Mouse (Mus musculus) neural tube, embryonic 14.5 days (tissue): ENCODE results near the gene Adamts4. TPM values are rescaled to one million over a fixed set of nuclear protein-coding genes. Genes with fewer than 3 reads are reported as not detected.

Source experiments
- ATAC-seq: fragments of 200-750 bp; cut with Nextera tagmentation; 2 replicates; pipeline ENCODE4 v1.8.0; 2017; ENCODE audit warnings: low read depth, mild to moderate bottlenecking, moderate TSS enrichment, moderate library complexity
- H3K27ac ChIP-seq: fragments of 300-500 bp; sonication (generic); 2 replicates; pipeline ENCODE4 v1.5.1; 2014; ENCODE audit warnings: low read depth, mild to moderate bottlenecking, control low read depth, low read length, moderate library complexity, mixed read lengths
- H3K27me3 ChIP-seq: fragments of 300-500 bp; sonication (generic); 2 replicates; pipeline ENCODE4 v1.6.1; 2014; ENCODE audit warnings: low read length; ENCODE audit not compliant: control insufficient read depth, insufficient read depth
- H3K36me3 ChIP-seq: fragments of 300-500 bp; sonication (generic); 2 replicates; pipeline ENCODE4 v1.6.1; 2014; ENCODE audit warnings: low read length, mixed read lengths; ENCODE audit not compliant: control insufficient read depth, insufficient read depth
- H3K4me1 ChIP-seq: fragments of 300-500 bp; sonication (generic); 2 replicates; pipeline ENCODE4 v1.6.1; 2014; ENCODE audit warnings: low read length; ENCODE audit not compliant: control insufficient read depth, insufficient read depth
- H3K4me2 ChIP-seq: fragments of 300-500 bp; sonication (generic); 2 replicates; pipeline ENCODE4 v1.6.1; 2014; ENCODE audit warnings: mild to moderate bottlenecking, low read depth, low read length, control low read depth
- H3K4me3 ChIP-seq: fragments of 300-500 bp; sonication (generic); 2 replicates; pipeline ENCODE4 v1.5.1; 2014; ENCODE audit warnings: low read depth, low read length, control low read depth, mixed read lengths
- H3K9ac ChIP-seq: fragments of 300-500 bp; sonication (generic); replicated peaks from 2 replicates; pipeline ENCODE4 v1.6.1; 2014; ENCODE audit warnings: low read depth, mild to moderate bottlenecking, control low read depth, low read length, mixed read lengths
- H3K9me3 ChIP-seq: fragments of 300-500 bp; sonication (generic); 2 replicates; pipeline ENCODE4 v1.6.1; 2016; ENCODE audit warnings: low read length; ENCODE audit not compliant: control insufficient read depth
- WGBS: fragments of 180-500 bp; shearing (Covaris S2); extraction: QIAGEN DNeasy Blood & Tissue Kit; methylation state at CpG from one replicate; pipeline ENCODE4 v1.1.7; 2014; 5-methylcytosine and 5-hydroxymethylcytosine counted together
- polyA plus RNA-seq: library from polyadenylated mRNA; unstranded; fragments of >200 nt; fragmentation: Nextera tagmentation; extraction: Ambion mirVana; gene quantifications from 2 replicates; pipeline ENCODE4 v1.2.1, GENCODE M21; 2014

The Adamts4 gene
- polyA plus RNA-seq, 1 experiment from 2014 or later, result 1.3 TPM

- peaks cover 18% of the 10 kb centered on the region for H3K36me3 ChIP-seq
- ATAC-seq, result no peak
- peaks cover 10% of the 10 kb centered on the region for H3K4me1 ChIP-seq
Measured at GRCm38 (mm10) chr1:171285096-171285892, 35.1 kb downstream of the Adamts4 start.

GRCm38 (mm10) chr1:171286517-171286916, 36.3 kb downstream of the Adamts4 start:
- H3K9me3 ChIP-seq, result no peaks in the 10 kb centered on the region
- peak overlapping the region; percentile 70 for H3K4me2 ChIP-seq
- H3K4me1 ChIP-seq, result peaks cover 9% of the 10 kb centered on the region
- H3K4me3 ChIP-seq, result peak overlapping the region; percentile 94; the same call in 1 of the 2 replicates
- no peaks in the 10 kb centered on the region for H3K27me3 ChIP-seq
- H3K36me3 ChIP-seq, result peaks cover 18% of the 10 kb centered on the region
- peak overlapping the region; percentile 98; the same call in 1 of the 2 replicates for H3K9ac ChIP-seq
- ATAC-seq, result no peak
- H3K27ac ChIP-seq, result no peak overlapping the region
- WGBS, result 93% methylated on average over 19 of the region's 19 CpGs

More at GRCm38 (mm10) chr1:171285096-171285892, 35.1 kb downstream of the Adamts4 start:
- Histone ChIP-seq H3K4me3 (no peak overlapping the region), H3K4me2 (no peak overlapping the region), H3K9ac (no peak overlapping the region), H3K9me3 (no peaks in the 10 kb centered on the region), H3K27me3 (no peaks in the 10 kb centered on the region), H3K27ac (no peak overlapping the region)
- WGBS, result 86% methylated on average over 20 of the region's 20 CpGs

- peak within 1 kb of the TSS; percentile 93 for H3K27ac ChIP-seq
- peaks cover 14% of the 10 kb centered on the region for H3K36me3 ChIP-seq
- no peaks in the 10 kb centered on the region for H3K9me3 ChIP-seq
- peak; percentile 95 for ATAC-seq
- peak within 1 kb of the TSS; percentile 70 for H3K4me2 ChIP-seq
- no peaks in the 10 kb centered on the region for H3K27me3 ChIP-seq
- H3K4me3 ChIP-seq, result peak within 1 kb of the TSS; percentile 94
- H3K9ac ChIP-seq, result peak within 1 kb of the TSS; percentile 98
- peaks cover 9% of the 10 kb centered on the region for H3K4me1 ChIP-seq
- WGBS, result under 1% methylated on average over 49 of the region's 49 CpGs
Measured at GRCm38 (mm10) chr1:171287136-171288081, 37.2 kb downstream of the Adamts4 start, which contains the start of gene Usp21. Gene Usp21, minus strand, starts transcription at chr1:171287991.

GRCm38 (mm10) chr1:171288328-171288727, 38.1 kb downstream of the Adamts4 start:
- H3K4me2 ChIP-seq, result peak overlapping the region; percentile 70; the same call in 1 of the 2 replicates
- peak overlapping the region; percentile 94; the same call in 1 of the 2 replicates for H3K4me3 ChIP-seq
- no peak for ATAC-seq
- H3K27ac ChIP-seq, result peak overlapping the region; percentile 18; the same call in 1 of the 2 replicates
- H3K27me3 ChIP-seq, result no peaks in the 10 kb centered on the region
- WGBS, result 63% methylated on average over 4 of the region's 4 CpGs
- H3K4me1 ChIP-seq, result peaks cover 12% of the 10 kb centered on the region
- peaks cover 13% of the 10 kb centered on the region for H3K36me3 ChIP-seq
- H3K9ac ChIP-seq, result no peak overlapping the region
- no peaks in the 10 kb centered on the region for H3K9me3 ChIP-seq

GRCm38 (mm10) chr1:171293351-171293750, 43.1 kb downstream of the Adamts4 start:
- H3K4me3 ChIP-seq, result peak overlapping the region; percentile 72
- H3K4me1 ChIP-seq, result peaks cover 8% of the 10 kb centered on the region
- no peaks in the 10 kb centered on the region for H3K9me3 ChIP-seq
- no peaks in the 10 kb centered on the region; the same call in 1 of the 2 replicates for H3K36me3 ChIP-seq
- peak overlapping the region; percentile 65 for H3K4me2 ChIP-seq
- WGBS, result 87% methylated on average over 3 of the region's 3 CpGs
- ATAC-seq, result no peak
- no peaks in the 10 kb centered on the region; the same call in 1 of the 2 replicates for H3K27me3 ChIP-seq
- no peak overlapping the region for H3K27ac ChIP-seq
- no peak overlapping the region for H3K9ac ChIP-seq

- Histone ChIP-seq H3K27ac (peak overlapping the region; percentile 95), H3K4me1 (peaks cover 8% of the 10 kb centered on the region), H3K9ac (peak overlapping the region; percentile 89), H3K36me3 (no peaks in the 10 kb centered on the region; the same call in 1 of the 2 replicates), H3K27me3 (no peaks in the 10 kb centered on the region; the same call in 1 of the 2 replicates), H3K4me3 (peak overlapping the region; percentile 72), H3K4me2 (peak overlapping the region; percentile 65), H3K9me3 (no peaks in the 10 kb centered on the region)
- ATAC-seq, result no peak
- 34% methylated on average over 5 of the region's 5 CpGs for WGBS
Measured at GRCm38 (mm10) chr1:171293906-171294297, 43.7 kb downstream of the Adamts4 start.

GRCm38 (mm10) chr1:171294298-171295062, 44.3 kb downstream of the Adamts4 start, which contains the start of gene Ufc1:
Gene Ufc1, minus strand, starts transcription at chr1:171295024.
- Histone ChIP-seq H3K27me3 (no peaks in the 10 kb centered on the region; the same call in 1 of the 2 replicates), H3K9me3 (no peaks in the 10 kb centered on the region), H3K4me3 (peak within 1 kb of the TSS; percentile 72), H3K4me1 (peaks cover 8% of the 10 kb centered on the region), H3K4me2 (peak within 1 kb of the TSS; percentile 65), H3K36me3 (no peaks in the 10 kb centered on the region; the same call in 1 of the 2 replicates), H3K27ac (peak within 1 kb of the TSS; percentile 95), H3K9ac (peak within 1 kb of the TSS; percentile 89)
- WGBS, result under 1% methylated on average over 42 of the region's 42 CpGs
- peak; percentile 84 for ATAC-seq

- Histone ChIP-seq H3K4me2 (peak overlapping the region; percentile 65), H3K27me3 (no peaks in the 10 kb centered on the region; the same call in 1 of the 2 replicates), H3K36me3 (no peaks in the 10 kb centered on the region), H3K9me3 (no peaks in the 10 kb centered on the region), H3K4me1 (peaks cover 8% of the 10 kb centered on the region), H3K9ac (peak overlapping the region; percentile 89), H3K4me3 (peak overlapping the region; percentile 72), H3K27ac (peak overlapping the region; percentile 95)
- WGBS, result 20% methylated on average over 3 of the region's 3 CpGs
- ATAC-seq, result peak; percentile 58; the same call in 1 of the 2 replicates
Measured at GRCm38 (mm10) chr1:171295063-171295402, 44.8 kb downstream of the Adamts4 start.
